Mouse (Mus musculus): ENCODE data around the gene Zfp385b.

Gene Zfp385b

DNA sequence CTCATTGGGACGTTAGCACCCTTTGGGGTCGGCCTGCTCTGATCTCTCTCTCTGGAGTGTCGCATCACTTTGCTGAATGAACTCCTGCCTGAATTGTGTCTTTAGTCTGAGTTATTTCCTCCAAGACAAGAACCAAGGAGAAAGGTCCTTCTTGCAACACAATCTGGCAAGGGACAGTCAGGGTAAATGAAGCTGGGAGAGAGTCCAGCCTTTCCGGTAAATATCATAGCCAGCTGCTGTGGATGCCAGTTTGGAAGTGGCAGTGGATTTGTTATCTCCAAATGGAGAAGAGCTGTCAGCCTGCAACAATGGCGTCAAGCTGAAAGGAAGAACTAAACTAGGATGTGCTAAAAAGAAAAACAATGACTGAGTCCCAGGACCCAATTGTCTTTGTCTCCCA is 436.7 kb downstream of the Zfp385b start:
- no peak for DNase-seq (ENCODE audit: low read depth, low spot score)

- no peak for DNase-seq (ENCODE audit: low read depth, low spot score)
Observed at GRCm38 (mm10) chr2:77379907-77380306, 439.5 kb downstream of the Zfp385b start.

GRCm38 (mm10) chr2:77379332-77379731 is 440.1 kb downstream of the Zfp385b start:
- no peak for DNase-seq (ENCODE audit: low read depth, low spot score)

DNA sequence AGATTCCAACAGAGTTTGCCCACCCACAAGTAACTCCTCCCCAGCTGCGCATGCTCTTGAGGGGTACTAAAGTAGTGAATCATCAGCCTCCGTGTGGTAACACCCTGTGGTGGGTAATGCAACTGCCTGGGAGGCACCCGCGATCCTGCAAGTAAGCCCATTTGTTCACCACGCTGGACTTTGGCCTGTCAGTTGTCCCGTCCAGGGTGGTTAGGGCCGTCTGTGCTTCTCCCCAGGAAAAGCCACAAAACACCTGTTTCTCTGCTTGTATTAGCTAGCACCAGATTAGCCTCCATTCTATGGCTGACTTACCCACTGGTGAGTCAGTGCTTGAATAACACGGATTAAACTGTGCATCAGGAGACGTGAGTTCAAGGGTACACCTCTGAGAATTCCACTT is 442.6 kb downstream of the Zfp385b start:
- no peak for DNase-seq (ENCODE audit: low read depth, low spot score)

GRCm38 (mm10) chr2:77375155-77375554 is 444.3 kb downstream of the Zfp385b start:
- DNase-seq (ENCODE audit: low read depth, low spot score) = no peak

- DNase-seq (ENCODE audit: low read depth, low spot score) = no peak
Observed at GRCm38 (mm10) chr2:77369174-77369573, 450.3 kb downstream of the Zfp385b start.
